Mouse (Mus musculus) cortical plate, adult 2 months (tissue): ENCODE data around the gene Il22ra2.

Experiments used
- CTCF ChIP-seq: fragments of 200-500 bp; IDR thresholded peaks from 2 replicates; pipeline ENCODE4 v1.5.1; 2011; ENCODE audit warnings: mild to moderate bottlenecking, control low read depth, low read length; ENCODE audit not compliant: insufficient read depth; ENCODE audit errors: extremely low read depth
- POLR2A ChIP-seq: fragments of 200-500 bp; IDR thresholded peaks from 2 replicates; pipeline ENCODE4 v1.6.1; 2011; ENCODE audit warnings: mild to moderate bottlenecking, low read length, control low read depth; ENCODE audit not compliant: insufficient read depth; ENCODE audit errors: extremely low read depth

GRCm38 (mm10) chr10:19611616-19612015, 10.2 kb upstream of the Il22ra2 start:
- TF ChIP-seq CTCF (no peak), POLR2A (no peak)
